Mouse (Mus musculus) thymus, adult 2 months (tissue): ENCODE measurements around the gene Prim2.

ENCODE experiments used
- CTCF ChIP-seq: fragments of 200-500 bp; IDR thresholded peaks from 2 replicates; pipeline ENCODE4 v1.5.1; 2012; ENCODE audit warnings: mild to moderate bottlenecking, control low read depth, low read length, moderate library complexity, borderline replicate concordance; ENCODE audit not compliant: control insufficient read depth, poor library complexity, insufficient read depth; ENCODE audit errors: extremely low read depth
- POLR2A ChIP-seq: fragments of 200-500 bp; IDR thresholded peaks from 2 replicates; pipeline ENCODE4 v1.6.1; 2012; ENCODE audit warnings: mild to moderate bottlenecking, low read length, control low read depth, moderate library complexity; ENCODE audit not compliant: control insufficient read depth, poor library complexity, insufficient read depth; ENCODE audit errors: extremely low read depth

- TF ChIP-seq CTCF (no peak), POLR2A (no peak)
Observed at GRCm38 (mm10) chr1:33612100-33612499, 57.5 kb downstream of the Prim2 start.
